Mouse (Mus musculus) bone marrow macrophage, adult 2 months (primary cell): Measurements from ENCODE around the gene Dhx32. TPM values are rescaled to one million over a fixed set of nuclear protein-coding genes. Genes with fewer than 3 reads are reported as not detected.

Experiments used
- H3K27ac ChIP-seq: 2 replicates; pipeline ENCODE4 v1.5.1; 2012; ENCODE audit warnings: low read depth, low read length; ENCODE audit not compliant: insufficient read depth
- H3K4me1 ChIP-seq: 2 replicates; pipeline ENCODE4 v1.6.1; 2012; ENCODE audit warnings: low read length; ENCODE audit not compliant: control insufficient read depth, insufficient read depth
- H3K4me3 ChIP-seq: 2 replicates; pipeline ENCODE4 v1.5.1; 2012; ENCODE audit warnings: mild to moderate bottlenecking, low read length, moderate library complexity; ENCODE audit not compliant: insufficient read depth
- CTCF ChIP-seq: IDR thresholded peaks from 2 replicates; pipeline ENCODE4 v1.5.1; 2012; ENCODE audit warnings: low read depth, mild to moderate bottlenecking, low read length, moderate library complexity
- POLR2A ChIP-seq: IDR thresholded peaks from 2 replicates; pipeline ENCODE4 v1.6.1; 2012; ENCODE audit warnings: mild to moderate bottlenecking, low read depth, low read length, borderline replicate concordance
- polyA plus RNA-seq: library from polyadenylated mRNA; stranded (reverse); fragments of >200 nt; gene quantifications from 2 replicates; pipeline ENCODE4 v1.2.4, GENCODE M21; 2012; ENCODE audit not compliant: missing spikeins, insufficient read depth, insufficient read length

The Dhx32 gene
- 13.7 and 16.0 TPM in 2 replicates for polyA plus RNA-seq

DNA sequence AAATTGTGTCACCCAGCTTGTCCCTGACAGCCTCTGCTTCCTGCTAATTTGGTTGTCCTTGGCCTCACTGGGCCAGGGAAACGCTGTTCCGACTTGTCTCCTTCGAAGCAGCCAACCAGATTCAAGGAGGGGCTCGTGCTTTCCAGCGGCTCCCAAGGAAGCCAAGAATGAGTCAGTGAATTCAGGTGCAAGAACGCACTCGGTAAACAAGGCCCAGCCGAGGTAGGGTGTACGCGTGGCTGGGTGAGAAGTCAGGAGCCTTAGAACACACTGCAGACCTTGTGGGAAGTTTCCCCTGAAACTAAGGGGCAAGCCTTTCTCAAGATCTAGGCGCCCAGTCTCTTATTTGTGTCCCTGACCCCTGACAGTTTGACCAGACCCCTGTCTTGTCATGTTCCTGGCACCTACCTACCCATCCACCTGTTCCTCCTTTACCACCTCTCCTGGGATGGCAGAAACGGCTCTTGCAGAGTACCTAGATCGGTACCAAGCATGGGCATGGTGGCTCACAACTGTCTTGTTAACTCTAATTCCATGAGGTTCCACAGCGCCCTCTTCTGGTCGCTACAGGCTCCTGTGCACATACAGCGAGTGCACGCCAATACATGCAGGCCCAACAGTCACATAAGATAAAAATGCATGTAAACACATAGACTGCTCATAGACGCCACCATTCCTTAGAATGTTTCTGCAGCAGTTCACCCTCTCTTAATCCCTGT, at the start of gene Dhx32:
Gene Dhx32 (minus strand): TSS at position 10 of the 719 bp plus-strand sequence.
- Histone ChIP-seq H3K4me1 (no peaks in the 10 kb centered on the region), H3K4me3 (no peak within 1 kb of the TSS), H3K27ac (no peak within 1 kb of the TSS)
- TF ChIP-seq CTCF: peak; percentile 61
- TF ChIP-seq POLR2A: no peak

DNA sequence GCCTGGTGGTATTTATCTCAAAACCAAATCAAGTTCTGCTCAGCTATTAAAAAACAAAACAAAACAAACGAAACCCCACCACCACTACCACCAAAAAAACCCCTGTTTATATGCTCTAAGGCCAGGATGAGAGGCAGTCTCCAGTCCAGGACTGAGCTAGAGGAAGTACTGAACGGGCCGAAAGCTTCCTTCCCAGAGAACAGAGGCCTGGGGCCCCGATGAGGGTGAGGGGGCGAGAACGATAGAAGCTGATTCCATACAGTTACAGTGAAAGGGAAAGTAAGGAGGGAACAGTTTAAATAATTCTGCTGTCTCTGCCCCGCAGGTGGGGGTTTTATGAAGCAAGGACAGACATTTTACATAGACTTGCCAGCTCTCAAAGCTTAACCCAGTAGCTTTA, 47.1 kb upstream of the Dhx32 start:
- no peak overlapping the region for H3K4me3 ChIP-seq
- no peaks in the 10 kb centered on the region for H3K4me1 ChIP-seq
- no peak overlapping the region for H3K27ac ChIP-seq
- TF ChIP-seq CTCF: no peak
- TF ChIP-seq POLR2A: no peak

DNA sequence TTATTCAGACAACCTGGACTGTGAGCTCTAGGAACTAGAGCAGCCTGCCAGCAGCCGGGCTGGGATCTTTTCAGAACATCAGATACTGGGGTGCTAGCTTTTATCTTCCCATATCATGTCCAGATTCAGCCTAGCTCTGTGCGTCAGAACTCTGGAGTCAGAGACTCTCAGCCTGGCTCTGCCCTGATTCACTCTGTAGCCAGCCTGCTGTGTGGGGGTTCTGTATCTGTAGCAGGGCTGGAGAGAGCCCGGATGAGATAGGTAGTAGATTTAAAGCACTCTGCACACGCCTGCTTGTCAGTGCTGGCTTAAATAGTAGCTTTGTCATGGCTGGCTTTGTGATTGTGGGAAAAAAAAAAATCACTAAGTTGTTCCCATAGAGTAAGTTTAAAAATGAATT, 46.0 kb upstream of the Dhx32 start:
- H3K4me3 ChIP-seq: no peak overlapping the region
- H3K27ac ChIP-seq: no peak overlapping the region
- TF ChIP-seq POLR2A (no peak), CTCF (no peak)
- no peaks in the 10 kb centered on the region for H3K4me1 ChIP-seq

DNA sequence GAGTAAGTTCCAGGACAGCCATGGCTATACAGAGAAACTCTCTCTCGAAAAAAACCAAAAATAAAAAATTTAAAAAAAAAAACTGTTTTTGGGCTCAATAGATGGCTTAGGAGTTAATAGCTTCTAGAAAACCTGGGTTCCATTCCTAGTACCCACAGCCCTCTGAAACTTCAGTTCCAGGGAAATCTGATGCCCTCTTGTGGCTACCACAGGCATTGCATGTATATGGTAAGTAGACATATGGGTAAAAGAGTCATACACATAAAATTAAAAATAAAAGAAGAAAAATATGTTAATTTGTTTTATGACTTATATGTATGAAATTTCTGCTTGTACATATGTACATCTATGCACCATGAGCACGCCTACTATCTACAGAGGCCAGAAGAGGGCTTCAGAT, 42.1 kb upstream of the Dhx32 start:
- H3K4me3 ChIP-seq: no peak overlapping the region
- no peak overlapping the region for H3K27ac ChIP-seq
- H3K4me1 ChIP-seq: no peaks in the 10 kb centered on the region
- no peak for TF ChIP-seq CTCF
- no peak for TF ChIP-seq POLR2A

DNA sequence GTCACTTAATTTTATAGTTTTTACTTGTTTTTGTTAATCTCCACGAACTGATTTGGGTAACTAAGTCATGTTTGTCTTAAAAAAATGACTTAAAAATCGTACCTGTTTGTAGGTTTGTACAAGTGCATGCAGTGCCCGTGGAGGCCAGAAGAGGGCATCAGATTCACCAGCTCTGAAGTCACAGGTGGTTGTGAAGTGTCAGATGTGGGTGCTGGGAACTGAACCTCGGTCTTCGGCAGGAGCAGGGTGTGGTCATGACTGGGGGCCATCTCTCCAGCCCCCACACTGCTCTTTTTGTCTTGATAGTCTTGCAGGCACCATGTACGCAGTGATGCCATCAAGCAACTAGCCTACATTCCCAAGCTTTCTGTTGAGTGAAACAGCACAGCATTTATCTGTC, 41.2 kb upstream of the Dhx32 start:
- TF ChIP-seq POLR2A (no peak), CTCF (no peak)
- Histone ChIP-seq H3K4me1 (no peaks in the 10 kb centered on the region), H3K27ac (no peak overlapping the region), H3K4me3 (no peak overlapping the region)

DNA sequence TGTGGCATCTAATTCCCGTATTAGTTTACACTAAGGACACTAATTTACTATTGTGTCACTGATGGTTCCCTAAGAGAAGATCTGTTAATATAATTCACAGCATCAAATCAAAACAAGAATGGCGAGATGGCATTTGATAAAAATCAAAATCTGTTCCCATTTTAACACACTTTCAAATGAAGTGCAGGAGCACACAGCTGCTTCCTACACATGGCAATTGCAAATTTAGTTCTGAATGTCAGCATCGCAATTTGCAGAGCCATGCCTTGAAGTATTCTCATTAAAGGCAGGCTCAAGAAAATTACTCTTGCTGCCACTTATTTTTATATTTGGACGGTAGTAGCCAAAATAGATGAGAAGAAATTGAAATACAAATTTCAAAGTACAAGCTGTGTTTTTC, 30.8 kb upstream of the Dhx32 start:
- Histone ChIP-seq H3K4me1 (no peaks in the 10 kb centered on the region), H3K4me3 (no peak overlapping the region), H3K27ac (no peak overlapping the region)
- TF ChIP-seq POLR2A (no peak), CTCF (no peak)

DNA sequence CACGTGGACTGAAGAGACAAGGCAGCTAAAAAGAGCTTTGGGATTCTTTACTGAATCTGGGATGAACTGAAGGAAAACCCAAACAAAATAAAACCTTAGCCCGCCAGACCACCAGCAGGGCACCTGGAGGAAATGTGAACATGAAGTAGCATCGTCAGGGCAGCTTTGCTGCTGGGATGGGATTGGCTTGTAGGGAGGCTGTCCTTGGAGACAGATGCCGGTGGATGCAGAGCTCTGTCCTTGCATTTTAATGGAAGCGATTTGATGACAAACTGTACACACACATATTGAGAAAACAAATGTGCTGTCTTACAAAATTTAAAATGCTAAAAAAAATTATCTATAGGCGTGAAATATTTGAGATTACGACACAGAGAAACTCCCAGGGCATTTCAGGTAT, 30.4 kb upstream of the Dhx32 start:
- TF ChIP-seq CTCF (no peak), POLR2A (no peak)
- Histone ChIP-seq H3K4me1 (no peaks in the 10 kb centered on the region), H3K27ac (no peak overlapping the region), H3K4me3 (no peak overlapping the region)

DNA sequence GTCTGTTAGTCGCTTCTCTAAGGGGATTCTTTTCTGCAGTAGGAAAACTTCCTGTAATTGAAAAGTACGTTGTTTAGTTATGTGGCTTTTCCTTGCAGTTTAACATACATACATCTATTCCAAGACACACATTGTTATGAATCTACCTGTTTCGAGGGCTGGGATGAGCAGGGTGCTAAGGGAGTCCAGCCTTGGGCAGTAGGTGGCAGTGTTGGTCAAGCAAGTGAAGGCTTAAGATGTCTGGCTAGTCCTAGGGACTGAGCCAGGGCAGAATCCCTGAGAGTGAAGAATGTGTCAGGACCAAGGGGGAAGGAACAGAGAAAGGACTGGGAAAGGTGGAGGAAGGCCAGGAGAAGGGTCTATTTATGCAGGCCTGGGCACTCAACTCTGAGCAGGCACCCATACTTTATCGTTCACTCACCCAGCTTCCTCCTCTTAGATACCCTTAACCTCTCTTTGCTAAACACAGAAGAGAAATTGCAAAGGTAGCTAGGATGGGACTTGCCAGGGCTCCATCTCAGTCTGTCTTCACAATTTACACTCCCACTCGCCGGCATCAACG, 23.2 kb upstream of the Dhx32 start:
- Histone ChIP-seq H3K27ac (no peak overlapping the region), H3K4me1 (no peaks in the 10 kb centered on the region), H3K4me3 (no peak overlapping the region)
- TF ChIP-seq CTCF: peak; percentile 52
- TF ChIP-seq POLR2A: no peak

DNA sequence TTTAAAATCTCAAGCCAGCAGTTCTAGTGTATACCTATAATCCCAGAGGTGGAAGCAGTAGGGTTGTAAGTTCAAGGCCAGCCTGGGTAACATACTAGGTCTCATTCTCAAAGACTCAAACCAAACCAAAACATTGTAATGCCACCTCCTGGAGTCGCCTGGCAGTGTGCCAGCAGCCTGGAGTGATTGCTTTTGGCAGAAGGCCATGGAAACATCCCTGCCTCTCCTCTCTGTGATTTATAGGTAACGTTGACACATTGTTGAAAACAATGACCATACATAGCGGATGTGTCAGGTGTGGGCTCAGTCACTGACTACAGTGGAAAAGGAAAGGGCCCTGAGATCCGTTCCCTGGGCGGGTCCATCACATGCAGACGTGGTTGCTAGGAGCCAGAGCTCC, 19.3 kb upstream of the Dhx32 start:
- Histone ChIP-seq H3K4me3 (no peak overlapping the region), H3K27ac (no peak overlapping the region), H3K4me1 (no peaks in the 10 kb centered on the region)
- TF ChIP-seq CTCF: no peak
- no peak for TF ChIP-seq POLR2A

DNA sequence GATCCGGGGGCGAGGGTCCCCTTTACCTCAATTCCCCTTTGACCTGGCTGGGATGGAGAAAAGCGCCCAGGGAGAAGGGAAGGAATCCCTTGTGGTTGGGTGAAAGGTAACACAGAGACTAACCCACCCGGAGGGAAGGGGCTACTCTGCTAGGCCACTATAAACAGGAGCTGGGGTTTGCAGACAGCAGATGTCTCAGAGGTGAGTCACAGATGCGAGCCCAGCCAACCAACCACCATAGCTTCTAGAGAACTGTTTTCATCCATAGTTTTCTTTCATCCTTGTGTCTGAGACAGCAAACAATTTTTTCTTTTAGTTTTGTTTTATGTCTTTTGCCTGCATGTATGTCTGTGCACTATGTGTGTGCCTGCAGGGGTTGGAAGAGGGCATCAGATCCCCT, 17.4 kb upstream of the Dhx32 start:
- Histone ChIP-seq H3K4me1 (no peaks in the 10 kb centered on the region), H3K27ac (no peak overlapping the region), H3K4me3 (no peak overlapping the region)
- no peak for TF ChIP-seq POLR2A
- no peak for TF ChIP-seq CTCF
